Mouse (Mus musculus): ENCODE data around the gene Gm21992. TPM values are rescaled to one million over a fixed set of nuclear protein-coding genes. Genes with fewer than 3 reads are reported as not detected.
"Not testable (repeated sequence)": the region's sequence is repeated elsewhere in the genome, so short reads cannot be mapped to it uniquely, and the experiment has no call there.

Gm21992 gene
- total and polyA plus RNA-seq, 2 experiments: 4.8 to 23.6 TPM

- peaks cover 37% of the 10 kb centered on the region for H3K79me2 ChIP-seq (ENCODE audit: control insufficient read depth, insufficient read depth, low read length)
- peaks cover 74% of the 10 kb centered on the region for H3K36me3 ChIP-seq (ENCODE audit: control insufficient read depth, insufficient read depth, low read length)
- peaks cover 17% of the 10 kb centered on the region for H3K4me1 ChIP-seq (ENCODE audit: control insufficient read depth, insufficient read depth, low read length)
- H3K4me3 ChIP-seq (ENCODE audit: insufficient read depth, low read depth, low read length): no peak overlapping the region
- no peak for TF ChIP-seq CTCF (IDR thresholded peaks at IDR 0.05; ENCODE audit: low read depth, low read length)
- TF ChIP-seq POLR2A (IDR thresholded peaks at IDR 0.05; ENCODE audit: extremely low read depth, insufficient read depth, low read length): no peak
- WGBS: 67% methylated on average over 2 of the region's 2 CpGs
- DNase-seq (ENCODE audit: extremely low read depth, low read depth, low spot score): no peak
- no peaks in the 10 kb centered on the region for H3K27me3 ChIP-seq (ENCODE audit: control insufficient read depth, insufficient read depth, low read length)
- 0 out of 2 replicates have a peak overlapping the region, but pooled peaks have one; percentile 26 for H3K27ac ChIP-seq (replicated peaks; ENCODE audit: insufficient read depth, low read depth, low read length)
- no peak overlapping the region for H3K9ac ChIP-seq (ENCODE audit: low read depth, low read length)
Observed at GRCm38 (mm10) chr19:4782891-4783290, 28.5 kb downstream of the Gm21992 start.

- Histone ChIP-seq H3K36me3 (ENCODE audit: control insufficient read depth, insufficient read depth, low read length) (peaks cover 53% of the 10 kb centered on the region), H3K79me2 (ENCODE audit: control insufficient read depth, insufficient read depth, low read length) (peaks cover 7% of the 10 kb centered on the region; the same call in 1 of the 2 replicates), H3K27me3 (ENCODE audit: control insufficient read depth, insufficient read depth, low read length) (no peaks in the 10 kb centered on the region), H3K4me3 (ENCODE audit: insufficient read depth, low read depth, low read length) (no peak overlapping the region), H3K9ac (ENCODE audit: low read depth, low read length) (no peak overlapping the region), H3K4me1 (ENCODE audit: control insufficient read depth, insufficient read depth, low read length) (peaks cover 5% of the 10 kb centered on the region; the same call in 1 of the 2 replicates), H3K27ac (replicated peaks; ENCODE audit: insufficient read depth, low read depth, low read length) (no peak overlapping the region)
- 33% methylated on average over 3 of the region's 3 CpGs for WGBS
- TF ChIP-seq CTCF (IDR thresholded peaks at IDR 0.05; ENCODE audit: low read depth, low read length) (no peak), POLR2A (IDR thresholded peaks at IDR 0.05; ENCODE audit: extremely low read depth, insufficient read depth, low read length) (no peak)
- DNase-seq (ENCODE audit: extremely low read depth, low read depth, low spot score): no peak
Observed at GRCm38 (mm10) chr19:4772785-4773184, 38.6 kb downstream of the Gm21992 start.

GRCm38 (mm10) chr19:4767507-4768148 lies 43.8 kb downstream of the Gm21992 start:
- 49% methylated on average over 12 of the region's 12 CpGs for WGBS
- Histone ChIP-seq H3K27ac (replicated peaks; ENCODE audit: insufficient read depth, low read depth, low read length) (peak overlapping the region; percentile 84), H3K79me2 (ENCODE audit: control insufficient read depth, insufficient read depth, low read length) (peaks cover 14% of the 10 kb centered on the region; the same call in 1 of the 2 replicates), H3K4me1 (ENCODE audit: control insufficient read depth, insufficient read depth, low read length) (peaks cover 24% of the 10 kb centered on the region), H3K4me3 (ENCODE audit: insufficient read depth, low read depth, low read length) (no peak overlapping the region), H3K9ac (ENCODE audit: low read depth, low read length) (peak overlapping the region; percentile 50; the same call in 1 of the 2 replicates), H3K27me3 (ENCODE audit: control insufficient read depth, insufficient read depth, low read length) (no peaks in the 10 kb centered on the region), H3K36me3 (ENCODE audit: control insufficient read depth, insufficient read depth, low read length) (peaks cover 58% of the 10 kb centered on the region)
- DNase-seq (ENCODE audit: extremely low read depth, low read depth, low spot score): peak; percentile 91
- TF ChIP-seq CTCF (IDR thresholded peaks at IDR 0.05; ENCODE audit: low read depth, low read length): no peak
- no peak for TF ChIP-seq POLR2A (IDR thresholded peaks at IDR 0.05; ENCODE audit: extremely low read depth, insufficient read depth, low read length)

GRCm38 (mm10) chr19:4762876-4763275 lies 48.5 kb downstream of the Gm21992 start:
- Histone ChIP-seq H3K27ac (replicated peaks; ENCODE audit: insufficient read depth, low read depth, low read length) (no peak overlapping the region), H3K9ac (ENCODE audit: low read depth, low read length) (no peak overlapping the region), H3K79me2 (ENCODE audit: control insufficient read depth, insufficient read depth, low read length) (peaks cover 20% of the 10 kb centered on the region), H3K4me3 (ENCODE audit: insufficient read depth, low read depth, low read length) (no peak overlapping the region), H3K27me3 (ENCODE audit: control insufficient read depth, insufficient read depth, low read length) (no peaks in the 10 kb centered on the region), H3K4me1 (ENCODE audit: control insufficient read depth, insufficient read depth, low read length) (peaks cover 31% of the 10 kb centered on the region), H3K36me3 (ENCODE audit: control insufficient read depth, insufficient read depth, low read length) (peaks cover 38% of the 10 kb centered on the region)
- WGBS: 9% methylated on average over 1 of the region's 1 CpGs
- TF ChIP-seq CTCF (IDR thresholded peaks at IDR 0.05; ENCODE audit: low read depth, low read length): peak; percentile 29; the same call in 1 of the 2 replicates
- no peak for TF ChIP-seq POLR2A (IDR thresholded peaks at IDR 0.05; ENCODE audit: extremely low read depth, insufficient read depth, low read length)
- peak; percentile 71 for DNase-seq (ENCODE audit: extremely low read depth, low read depth, low spot score)

- H3K27me3 ChIP-seq (ENCODE audit: control insufficient read depth, insufficient read depth, low read length); DNase-seq (ENCODE audit: extremely low read depth, low read depth, low spot score); H3K9ac ChIP-seq (ENCODE audit: low read depth, low read length); H3K27ac ChIP-seq (replicated peaks; ENCODE audit: insufficient read depth, low read depth, low read length); H3K4me3 ChIP-seq (ENCODE audit: insufficient read depth, low read depth, low read length): not testable (repeated sequence)
- Histone ChIP-seq H3K36me3 (ENCODE audit: control insufficient read depth, insufficient read depth, low read length) (peaks cover 29% of the 10 kb centered on the region), H3K79me2 (ENCODE audit: control insufficient read depth, insufficient read depth, low read length) (peaks cover 11% of the 10 kb centered on the region), H3K4me1 (ENCODE audit: control insufficient read depth, insufficient read depth, low read length) (peaks cover 19% of the 10 kb centered on the region)
- WGBS: 75% methylated on average over 8 of the region's 8 CpGs
Observed at GRCm38 (mm10) chr19:4760544-4760943, 50.9 kb downstream of the Gm21992 start.

- peak overlapping the region; percentile 92 for H3K4me3 ChIP-seq (ENCODE audit: insufficient read depth, low read depth, low read length)
- H3K9ac ChIP-seq (ENCODE audit: low read depth, low read length): peak overlapping the region; percentile 93
- DNase-seq (ENCODE audit: extremely low read depth, low read depth, low spot score): no peak
- H3K4me1 ChIP-seq (ENCODE audit: control insufficient read depth, insufficient read depth, low read length): peaks cover 13% of the 10 kb centered on the region
- peaks cover 5% of the 10 kb centered on the region for H3K79me2 ChIP-seq (ENCODE audit: control insufficient read depth, insufficient read depth, low read length)
- 6% methylated on average over 9 of the region's 9 CpGs for WGBS
- H3K36me3 ChIP-seq (ENCODE audit: control insufficient read depth, insufficient read depth, low read length): peaks cover 5% of the 10 kb centered on the region
- peak overlapping the region; percentile 89 for H3K27ac ChIP-seq (replicated peaks; ENCODE audit: insufficient read depth, low read depth, low read length)
- TF ChIP-seq POLR2A (IDR thresholded peaks at IDR 0.05; ENCODE audit: extremely low read depth, insufficient read depth, low read length) (no peak), CTCF (IDR thresholded peaks at IDR 0.05; ENCODE audit: low read depth, low read length) (no peak)
- H3K27me3 ChIP-seq (ENCODE audit: control insufficient read depth, insufficient read depth, low read length): no peaks in the 10 kb centered on the region
Observed at GRCm38 (mm10) chr19:4756921-4757320, 54.5 kb downstream of the Gm21992 start.

Data from liver, adult 2 months (tissue).